Mouse (Mus musculus) stomach, postnatal 0 days (tissue): ENCODE measurements at regions not wholly inside any gene's neighbourhood (a gene's known extent, or its start where the extent isn't known, plus 50 kb on each side); places are given as distances from the start of the nearest gene placed in this dataset.
A peak's percentile ranks its signal among the peaks of the same experiment; 100 is the strongest.

ENCODE experiments used
- ATAC-seq: fragments of 200-750 bp; cut with Nextera tagmentation; 2 replicates; pipeline ENCODE4 v1.8.0; 2017; ENCODE audit not compliant: low FRiP score, low TSS enrichment
- DNase-seq: peaks from one replicate; pipeline ENCODE4 v3.0.0-alpha.2; 2016; ENCODE audit warnings: low spot score
- H3K27ac ChIP-seq: fragments of 300-500 bp; sonication (generic); replicated peaks from 2 replicates; pipeline ENCODE4 v1.5.1; 2014; ENCODE audit warnings: mild to moderate bottlenecking, control low read depth
- H3K27me3 ChIP-seq: fragments of 300-500 bp; sonication (generic); 2 replicates; pipeline ENCODE4 v1.6.1; 2014; ENCODE audit warnings: low read length; ENCODE audit not compliant: control insufficient read depth, insufficient read depth
- H3K36me3 ChIP-seq: fragments of 300-500 bp; sonication (generic); 2 replicates; pipeline ENCODE4 v1.6.1; 2014; ENCODE audit warnings: low read length, mixed read lengths; ENCODE audit not compliant: control insufficient read depth, insufficient read depth
- H3K4me1 ChIP-seq: fragments of 300-500 bp; sonication (generic); replicated peaks from 2 replicates; pipeline ENCODE4 v1.6.1; 2014; ENCODE audit warnings: antibody characterized with exemption; ENCODE audit not compliant: control insufficient read depth, insufficient read depth
- H3K4me2 ChIP-seq: fragments of 300-500 bp; sonication (generic); replicated peaks from 2 replicates; pipeline ENCODE4 v1.6.1; 2014; ENCODE audit warnings: low read depth, mild to moderate bottlenecking, control low read depth, moderate library complexity
- H3K4me3 ChIP-seq: fragments of 300-500 bp; sonication (generic); 2 replicates; pipeline ENCODE4 v1.5.1; 2014; ENCODE audit warnings: low read depth, low read length, control low read depth
- H3K9ac ChIP-seq: fragments of 300-500 bp; sonication (generic); 2 replicates; pipeline ENCODE4 v1.6.1; 2014; ENCODE audit warnings: mild to moderate bottlenecking, low read length, control low read depth, mixed read lengths
- H3K9me3 ChIP-seq: fragments of 300-500 bp; sonication (generic); 2 replicates; pipeline ENCODE4 v1.6.1; 2016; ENCODE audit warnings: low read length; ENCODE audit not compliant: control insufficient read depth
- CTCF ChIP-seq: IDR thresholded peaks from 2 replicates; pipeline ENCODE4 v1.5.1; 2016; ENCODE audit warnings: antibody characterized with exemption, low read depth, mild to moderate bottlenecking, moderate library complexity
- EP300 ChIP-seq: optimal IDR thresholded peaks from 2 replicates; pipeline ENCODE3; 2016; ENCODE audit warnings: antibody characterized with exemption
- WGBS: fragments of 180-500 bp; shearing (Covaris S2); extraction: QIAGEN DNeasy Blood & Tissue Kit; methylation state at CpG from one replicate; pipeline ENCODE4 v1.1.7; 2014; 5-methylcytosine and 5-hydroxymethylcytosine counted together

GRCm38 (mm10) chr9:26383996-26384395 lies 349.5 kb upstream of the B3gat1 start:
- Histone ChIP-seq H3K4me2 (no peak overlapping the region), H3K4me3 (no peak overlapping the region), H3K9ac (no peak overlapping the region), H3K27me3 (no peaks in the 10 kb centered on the region), H3K9me3 (no peaks in the 10 kb centered on the region), H3K4me1 (no peaks in the 10 kb centered on the region), H3K36me3 (no peaks in the 10 kb centered on the region), H3K27ac (no peak overlapping the region)
- WGBS: 75% methylated on average over 1 of the region's 1 CpGs
- TF ChIP-seq CTCF (no peak), EP300 (no peak)
- no peak for DNase-seq
- no peak for ATAC-seq

GRCm38 (mm10) chr9:26398635-26399034 lies 334.9 kb upstream of the B3gat1 start:
- no peaks in the 10 kb centered on the region for H3K4me1 ChIP-seq
- no peaks in the 10 kb centered on the region for H3K9me3 ChIP-seq
- H3K4me2 ChIP-seq: no peak overlapping the region
- 75% methylated on average over 3 of the region's 3 CpGs for WGBS
- H3K36me3 ChIP-seq: no peaks in the 10 kb centered on the region
- no peak for TF ChIP-seq EP300
- TF ChIP-seq CTCF: no peak
- H3K27ac ChIP-seq: no peak overlapping the region
- no peak for DNase-seq
- H3K27me3 ChIP-seq: no peaks in the 10 kb centered on the region
- ATAC-seq: no peak
- no peak overlapping the region for H3K4me3 ChIP-seq
- H3K9ac ChIP-seq: no peak overlapping the region

GRCm38 (mm10) chr9:26422897-26423823 lies 310.4 kb upstream of the B3gat1 start:
- Histone ChIP-seq H3K4me2 (no peak overlapping the region), H3K4me1 (no peaks in the 10 kb centered on the region), H3K27ac (no peak overlapping the region), H3K36me3 (no peaks in the 10 kb centered on the region), H3K9me3 (no peaks in the 10 kb centered on the region), H3K27me3 (no peaks in the 10 kb centered on the region), H3K4me3 (no peak overlapping the region), H3K9ac (no peak overlapping the region)
- WGBS: 36% methylated on average over 11 of the region's 11 CpGs
- DNase-seq (no peak), ATAC-seq (no peak)
- TF ChIP-seq CTCF (no peak), EP300 (no peak)

- Histone ChIP-seq H3K27ac (no peak overlapping the region), H3K4me3 (no peak overlapping the region), H3K9me3 (no peaks in the 10 kb centered on the region), H3K4me1 (no peaks in the 10 kb centered on the region), H3K4me2 (no peak overlapping the region), H3K27me3 (no peaks in the 10 kb centered on the region), H3K9ac (no peak overlapping the region), H3K36me3 (no peaks in the 10 kb centered on the region)
- ATAC-seq: no peak
- 62% methylated on average over 2 of the region's 2 CpGs for WGBS
- no peak for DNase-seq
- TF ChIP-seq CTCF: no peak
- TF ChIP-seq EP300: no peak
Observed at GRCm38 (mm10) chr9:26435507-26435906, 298.0 kb upstream of the B3gat1 start.

- Histone ChIP-seq H3K36me3 (no peaks in the 10 kb centered on the region), H3K4me2 (no peak overlapping the region), H3K9ac (no peak overlapping the region), H3K9me3 (no peaks in the 10 kb centered on the region), H3K27ac (no peak overlapping the region), H3K4me3 (no peak overlapping the region), H3K4me1 (no peaks in the 10 kb centered on the region), H3K27me3 (no peaks in the 10 kb centered on the region)
- DNase-seq: no peak
- ATAC-seq: no peak
- WGBS: 79% methylated on average over 2 of the region's 2 CpGs
- no peak for TF ChIP-seq CTCF
- TF ChIP-seq EP300: no peak
Observed at GRCm38 (mm10) chr9:26437244-26437643, 296.3 kb upstream of the B3gat1 start.

- H3K27ac ChIP-seq: no peak overlapping the region
- H3K4me1 ChIP-seq: no peaks in the 10 kb centered on the region
- no peak for TF ChIP-seq CTCF
- no peak for TF ChIP-seq EP300
- H3K36me3 ChIP-seq: no peaks in the 10 kb centered on the region
- ATAC-seq: no peak
- H3K4me3 ChIP-seq: no peak overlapping the region
- WGBS: 68% methylated on average over 7 of the region's 7 CpGs
- no peaks in the 10 kb centered on the region for H3K9me3 ChIP-seq
- peak; percentile 21 for DNase-seq
- H3K4me2 ChIP-seq: no peak overlapping the region
- H3K9ac ChIP-seq: no peak overlapping the region
- H3K27me3 ChIP-seq: no peaks in the 10 kb centered on the region
Observed at GRCm38 (mm10) chr9:26453924-26454323, 279.6 kb upstream of the B3gat1 start.
